Mouse (Mus musculus) heart, embryonic 11.5 days (tissue): ENCODE measurements around the gene Cmtm6. TPM values are rescaled to one million over a fixed set of nuclear protein-coding genes. Genes with fewer than 3 reads are reported as not detected.
A peak's percentile ranks its signal among the peaks of the same experiment; 100 is the strongest.

ENCODE experiments used
- ATAC-seq: fragments of 200-750 bp; cut with Nextera tagmentation; replicated peaks from 2 replicates; pipeline ENCODE4 v1.8.0; 2017; ENCODE audit warnings: moderate library complexity; ENCODE audit not compliant: insufficient number of reproducible peaks, low FRiP score, low TSS enrichment
- H3K27ac ChIP-seq: fragments of 300-500 bp; sonication (generic); 2 replicates; pipeline ENCODE4 v1.5.1; 2014; ENCODE audit warnings: mild to moderate bottlenecking, low read depth, low read length
- H3K27me3 ChIP-seq: fragments of 300-500 bp; sonication (generic); 2 replicates; pipeline ENCODE4 v1.6.1; 2014; ENCODE audit warnings: mild to moderate bottlenecking, low read length, mixed read lengths; ENCODE audit not compliant: control insufficient read depth, insufficient read depth
- H3K36me3 ChIP-seq: fragments of 300-500 bp; sonication (generic); 2 replicates; pipeline ENCODE4 v1.6.1; 2014; ENCODE audit warnings: mild to moderate bottlenecking, low read length, moderate library complexity, mixed read lengths; ENCODE audit not compliant: control insufficient read depth, insufficient read depth
- H3K4me1 ChIP-seq: fragments of 300-500 bp; sonication (generic); 2 replicates; pipeline ENCODE4 v1.6.1; 2014; ENCODE audit warnings: low read length; ENCODE audit not compliant: control insufficient read depth, insufficient read depth
- H3K4me2 ChIP-seq: fragments of 300-500 bp; sonication (generic); 2 replicates; pipeline ENCODE4 v1.6.1; 2014; ENCODE audit warnings: mild to moderate bottlenecking, moderate library complexity
- H3K4me3 ChIP-seq: fragments of 300-500 bp; sonication (generic); 2 replicates; pipeline ENCODE4 v1.5.1; 2014; ENCODE audit warnings: low read depth, low read length
- H3K9ac ChIP-seq: fragments of 300-500 bp; sonication (generic); 2 replicates; pipeline ENCODE4 v1.6.1; 2014; ENCODE audit warnings: mild to moderate bottlenecking, low read depth, low read length, moderate library complexity
- H3K9me3 ChIP-seq: fragments of 300-500 bp; sonication (generic); replicated peaks from 2 replicates; pipeline ENCODE4 v1.6.1; 2016; ENCODE audit warnings: low read length; ENCODE audit not compliant: control insufficient read depth
- WGBS: fragments of 180-500 bp; shearing (Covaris S2); extraction: QIAGEN DNeasy Blood & Tissue Kit; methylation state at CpG from one replicate; pipeline ENCODE4 v1.1.7; 2014; ENCODE audit not compliant: insufficient replicate concordance; 5-methylcytosine and 5-hydroxymethylcytosine counted together
- polyA plus RNA-seq: library from polyadenylated mRNA; unstranded; fragments of >200 nt; fragmentation: Nextera tagmentation; extraction: Ambion mirVana; gene quantifications from 2 replicates; pipeline ENCODE4 v1.2.1, GENCODE M21; 2014

Cmtm6 gene
- polyA plus RNA-seq, 1 experiment from 2014 or later = 35.6 TPM

- whole genome bisulfite sequencing = 79% methylated on average over 4 of the region's 4 CpGs
- H3K27me3 ChIP-seq = no peaks in the 10 kb centered on the region
- no peak overlapping the region for H3K9ac ChIP-seq
- no peaks in the 10 kb centered on the region for H3K9me3 ChIP-seq
- no peak for ATAC-seq
- no peak overlapping the region for H3K27ac ChIP-seq
- peaks cover 6% of the 10 kb centered on the region for H3K36me3 ChIP-seq
- H3K4me2 ChIP-seq = no peak overlapping the region
- peaks cover 9% of the 10 kb centered on the region for H3K4me1 ChIP-seq
- no peak overlapping the region for H3K4me3 ChIP-seq
Measured at GRCm38 (mm10) chr9:114770224-114770623, 39.3 kb downstream of the Cmtm6 start.

DNA sequence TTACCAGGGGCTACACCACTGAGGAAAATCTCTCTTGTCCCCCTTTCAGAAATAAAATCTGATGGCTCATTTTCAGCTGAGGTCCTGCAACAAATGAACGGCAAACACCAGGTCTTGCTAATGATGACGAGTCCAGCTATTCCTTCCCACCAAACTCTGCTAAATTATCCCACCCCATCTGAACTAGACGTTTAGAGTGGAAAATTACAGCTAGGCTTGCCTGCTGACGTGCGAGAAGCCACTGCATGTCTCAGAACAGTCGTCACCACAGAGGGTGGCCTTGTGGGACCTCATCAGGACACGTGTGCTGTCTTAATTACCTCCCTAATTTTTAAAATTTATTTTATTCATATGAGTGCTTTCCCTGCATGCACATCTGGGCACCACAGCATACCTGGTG is 40.6 kb downstream of the Cmtm6 start:
- H3K36me3 ChIP-seq = peaks cover 6% of the 10 kb centered on the region
- no peak overlapping the region for H3K4me2 ChIP-seq
- H3K27ac ChIP-seq = no peak overlapping the region
- 87% methylated on average over 7 of the region's 7 CpGs for WGBS
- peaks cover 12% of the 10 kb centered on the region for H3K4me1 ChIP-seq
- no peaks in the 10 kb centered on the region for H3K27me3 ChIP-seq
- no peak overlapping the region for H3K4me3 ChIP-seq
- no peak for ATAC-seq
- no peaks in the 10 kb centered on the region for H3K9me3 ChIP-seq
- no peak overlapping the region for H3K9ac ChIP-seq

GRCm38 (mm10) chr9:114774629-114775028 is 43.7 kb downstream of the Cmtm6 start:
- no peak overlapping the region for H3K4me2 ChIP-seq
- H3K27ac ChIP-seq = no peak overlapping the region
- H3K4me1 ChIP-seq = peaks cover 8% of the 10 kb centered on the region
- H3K9me3 ChIP-seq = no peaks in the 10 kb centered on the region
- WGBS = 64% methylated on average over 6 of the region's 6 CpGs
- H3K36me3 ChIP-seq = peaks cover 6% of the 10 kb centered on the region
- no peaks in the 10 kb centered on the region for H3K27me3 ChIP-seq
- no peak overlapping the region for H3K9ac ChIP-seq
- ATAC-seq = no peak
- no peak overlapping the region for H3K4me3 ChIP-seq

GRCm38 (mm10) chr9:114775272-114775671 is 44.4 kb downstream of the Cmtm6 start:
- ATAC-seq = no peak

DNA sequence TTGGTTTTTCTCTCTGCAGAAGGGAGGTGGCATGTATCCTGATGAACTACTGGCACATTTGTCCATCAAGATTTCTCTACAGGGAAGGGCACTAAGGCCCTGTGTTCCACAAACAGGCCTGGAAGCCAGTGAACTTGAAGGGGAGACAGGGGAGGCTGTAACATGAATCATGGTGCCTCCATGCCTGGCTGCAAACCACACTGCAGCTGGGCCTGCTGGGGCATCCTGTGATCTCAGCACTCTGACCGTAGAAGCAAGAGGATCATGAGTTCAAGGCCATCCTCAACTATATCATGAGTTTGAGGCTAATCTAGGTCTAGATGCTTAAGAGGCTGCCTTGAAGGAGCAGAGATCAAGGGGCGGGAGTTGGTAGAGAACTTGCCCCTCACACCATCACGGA is 45.4 kb downstream of the Cmtm6 start:
- peaks cover 18% of the 10 kb centered on the region for H3K4me1 ChIP-seq
- no peak for ATAC-seq
- H3K4me3 ChIP-seq = no peak overlapping the region
- WGBS = 85% methylated on average over 3 of the region's 3 CpGs
- no peak overlapping the region for H3K27ac ChIP-seq
- no peaks in the 10 kb centered on the region for H3K9me3 ChIP-seq
- H3K4me2 ChIP-seq = no peak overlapping the region
- no peaks in the 10 kb centered on the region for H3K27me3 ChIP-seq
- H3K36me3 ChIP-seq = peaks cover 6% of the 10 kb centered on the region
- H3K9ac ChIP-seq = no peak overlapping the region

More at GRCm38 (mm10) chr9:114775272-114775671, 44.4 kb downstream of the Cmtm6 start:
- WGBS = 51% methylated on average over 4 of the region's 4 CpGs
- Histone ChIP-seq H3K27ac (peak overlapping the region; percentile 41; the same call in 1 of the 2 replicates), H3K9ac (0 out of 2 replicates have a peak overlapping the region, but pooled peaks have one; percentile 16), H3K9me3 (no peaks in the 10 kb centered on the region), H3K27me3 (no peaks in the 10 kb centered on the region), H3K4me1 (peaks cover 13% of the 10 kb centered on the region), H3K4me3 (no peak overlapping the region), H3K4me2 (no peak overlapping the region), H3K36me3 (peaks cover 6% of the 10 kb centered on the region)

- no peak overlapping the region for H3K27ac ChIP-seq
- no peaks in the 10 kb centered on the region for H3K9me3 ChIP-seq
- no peaks in the 10 kb centered on the region for H3K27me3 ChIP-seq
- no peak overlapping the region for H3K9ac ChIP-seq
- H3K4me2 ChIP-seq = no peak overlapping the region
- ATAC-seq = no peak
- peaks cover 3% of the 10 kb centered on the region for H3K36me3 ChIP-seq
- peaks cover 18% of the 10 kb centered on the region for H3K4me1 ChIP-seq
- H3K4me3 ChIP-seq = no peak overlapping the region
- WGBS = 72% methylated on average over 6 of the region's 6 CpGs
Measured at GRCm38 (mm10) chr9:114777178-114778046, 46.5 kb downstream of the Cmtm6 start.

DNA sequence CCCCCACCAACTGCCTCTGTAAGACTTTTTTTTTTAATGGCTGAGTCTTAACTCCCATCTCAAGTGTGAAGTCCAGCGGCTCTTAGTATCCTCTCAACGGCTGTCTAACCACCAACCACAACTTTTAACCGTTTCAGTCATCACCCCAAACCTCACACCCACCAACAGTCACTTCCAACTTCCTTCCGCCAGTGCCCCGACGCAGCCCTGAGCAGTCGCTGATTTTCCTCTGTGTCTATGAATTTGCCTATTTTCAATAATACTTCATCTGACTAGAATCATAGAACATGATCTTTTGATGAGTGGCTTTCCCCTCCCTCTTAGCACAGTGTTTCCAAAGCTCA is 47.1 kb downstream of the Cmtm6 start:
- Histone ChIP-seq H3K27ac (no peak overlapping the region), H3K9me3 (no peaks in the 10 kb centered on the region), H3K36me3 (no peaks in the 10 kb centered on the region), H3K4me1 (peaks cover 18% of the 10 kb centered on the region), H3K9ac (no peak overlapping the region), H3K4me3 (no peak overlapping the region), H3K4me2 (no peak overlapping the region), H3K27me3 (no peaks in the 10 kb centered on the region)
- no peak for ATAC-seq
- WGBS = 72% methylated on average over 7 of the region's 7 CpGs

DNA sequence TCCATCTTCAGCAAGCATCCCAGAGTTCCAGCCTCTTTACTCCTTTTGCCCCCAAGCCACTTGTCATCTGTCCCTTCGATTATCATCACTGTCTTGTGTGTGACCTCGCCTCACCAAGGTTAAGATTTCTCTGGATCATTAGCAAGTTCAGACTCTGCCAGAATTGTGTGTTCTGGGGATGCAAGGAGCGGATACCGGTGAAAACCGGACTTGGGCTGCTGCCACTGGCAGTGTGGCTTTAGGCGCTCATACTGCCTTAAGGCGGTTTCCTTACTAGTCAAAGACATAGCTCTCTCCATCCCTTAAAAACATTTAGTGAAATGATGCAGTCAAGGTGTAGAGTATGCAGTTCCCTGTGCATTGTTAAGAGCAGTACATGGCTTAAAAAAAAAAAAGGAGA is 48.0 kb downstream of the Cmtm6 start:
- no peak for ATAC-seq
- WGBS = 85% methylated on average over 7 of the region's 7 CpGs

More for the DNA sequence above, 48.0 kb downstream of the Cmtm6 start:
- Histone ChIP-seq H3K9me3 (no peaks in the 10 kb centered on the region), H3K4me3 (no peak overlapping the region), H3K4me2 (no peak overlapping the region), H3K4me1 (peaks cover 18% of the 10 kb centered on the region), H3K36me3 (no peaks in the 10 kb centered on the region), H3K9ac (no peak overlapping the region), H3K27me3 (no peaks in the 10 kb centered on the region), H3K27ac (no peak overlapping the region)
